31 mouse cellular contexts compared by ENCODE assay signal in the genomic region with DNA sequence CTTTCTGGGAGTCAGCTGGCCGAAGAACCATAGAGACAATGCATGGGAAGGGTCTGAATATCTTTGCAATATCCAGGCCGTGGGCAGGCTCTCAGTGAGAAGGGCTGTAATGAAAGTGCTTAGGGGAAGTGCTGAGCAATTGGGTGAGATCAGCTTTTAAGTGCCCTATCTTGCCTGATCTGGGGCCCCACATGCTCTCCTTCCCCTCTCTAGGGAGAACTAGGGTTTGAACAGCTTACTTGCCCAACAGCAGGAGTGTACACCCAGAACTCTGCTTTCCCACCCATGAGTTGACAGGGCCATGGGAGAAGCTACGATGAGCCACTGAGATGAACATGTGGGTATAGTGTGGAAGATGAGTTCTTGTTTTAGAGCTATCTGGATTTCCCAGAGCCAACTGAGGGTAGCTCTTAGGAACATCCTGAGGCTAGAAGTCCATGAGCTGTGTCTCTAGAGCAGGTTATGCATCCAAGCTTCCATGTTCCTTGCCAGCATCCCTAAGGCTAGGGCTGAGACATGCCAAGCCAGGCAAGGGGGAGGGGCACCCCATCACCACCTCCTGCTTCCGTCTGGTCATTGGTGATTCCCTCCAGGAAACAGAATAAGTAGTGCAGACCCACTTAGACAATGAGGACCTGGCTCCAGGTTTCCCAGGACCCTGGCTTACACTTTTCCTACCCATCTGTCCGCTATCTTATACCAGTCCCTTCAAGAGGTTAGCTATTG. TPM values are rescaled to one million over a fixed set of nuclear protein-coding genes. Genes with fewer than 3 reads are reported as not detected.
DNase-seq lines count a peak whose midpoint lies in the region; TF ChIP-seq lines count a peak whose summit lies in the region.
"Had no signal": no experiment of that assay in that cellular context is flagged by ENCODE, and none has a peak within 500 bp of the region (broad histone marks: within the 10 kb centered on the region; RNA-seq: fewer than 3 reads in every experiment).

No protein-coding gene starts in this region.

- no peak overlapping the region for H3K27ac ChIP-seq in left cerebral cortex, adult 2 months
- H3K27ac ChIP-seq in cerebellum, adult 2 months (ENCODE audit: insufficient read depth, low read length): peak overlapping the region; percentile 45
- H3K27ac ChIP-seq: embryonic facial prominence, embryonic 12.5 days; forebrain, embryonic 15.5 days; gastrocnemius, adult 2 months; hindbrain, embryonic 12.5 days; hindbrain, postnatal 0 days; intestine, embryonic 15.5 days; liver, embryonic 14.5 days; lung, embryonic 15.5 days; midbrain, embryonic 12.5 days had no signal

- intact Hi-C loops in left cerebral cortex, postnatal 4 days (cut with DNase I): no loop called here
- intact Hi-C loops in left cerebral cortex, adult 2 months (cut with DNase I): no loop called here

- H3K27me3 ChIP-seq in cerebellum, adult 2 months (ENCODE audit: control insufficient read depth, insufficient read depth, low read length): no peaks in the 10 kb centered on the region
- H3K27me3 ChIP-seq: forebrain, embryonic 15.5 days had no signal

- DNase-seq in left cerebral cortex, postnatal 4 days: peak; percentile 51
- DNase-seq in left cerebral cortex, adult 2 months (ENCODE audit: extremely low spot score in 1 of 2, low spot score in 2 of 2): no peak
- DNase-seq in brain, adult 2 months (ENCODE audit: low read depth, low spot score): peak; percentile 92
- peak; percentile 86 to 90 for DNase-seq in cerebellum, adult 2 months
- DNase-seq in cerebellum, postnatal 14 days: peak; percentile 87 to 94
- no peak for DNase-seq in heart, postnatal 4 days
- no peak for DNase-seq in gastrocnemius, postnatal 4 days (ENCODE audit: low spot score in 2 of 2)
- no peak for DNase-seq in layer of hippocampus, adult 11-12 months (ENCODE audit: low spot score)
- DNase-seq: adrenal gland, adult 2 months; adrenal gland, postnatal 36 days; embryo, embryonic 11 days; gastrocnemius, adult 2 months; heart, postnatal 14 days; kidney, adult 2 months; kidney, postnatal 4 days; layer of hippocampus, postnatal 36 days; liver; right cerebral cortex, postnatal 25 days; thymus, postnatal 14 days had no signal

- peaks cover 46% of the 10 kb centered on the region for H3K4me1 ChIP-seq in cerebellum, adult 2 months (ENCODE audit: control insufficient read depth, insufficient read depth, low read length)
- H3K4me1 ChIP-seq: intestine, embryonic 15.5 days; lung, embryonic 15.5 days had no signal

- WGBS in cerebellum, adult 2 months: 26% methylated on average over 5 of the region's 5 CpGs

- TF ChIP-seq CTCF in left cerebral cortex, adult 2 months (IDR thresholded peaks at IDR 0.05): no peak
- no peak for TF ChIP-seq CTCF in cerebellum, adult 2 months (IDR thresholded peaks at IDR 0.05; ENCODE audit: borderline replicate concordance, insufficient read depth, low read depth, low read length)

- no peak for TF ChIP-seq POLR2A in cerebellum, adult 2 months (IDR thresholded peaks at IDR 0.05; ENCODE audit: borderline replicate concordance, insufficient read depth, low read length)

- H3K4me3 ChIP-seq in left cerebral cortex, adult 2 months: no peak overlapping the region
- peak overlapping the region; percentile 7 for H3K4me3 ChIP-seq in cerebellum, adult 2 months (replicated peaks; ENCODE audit: insufficient read depth, low read depth, low read length)
- H3K4me3 ChIP-seq: embryonic facial prominence, embryonic 12.5 days; forebrain, embryonic 15.5 days; gastrocnemius, adult 2 months; hindbrain, embryonic 12.5 days; intestine, embryonic 15.5 days; lung, embryonic 15.5 days; midbrain, embryonic 12.5 days had no signal

RNA-seq across cellular contexts. Expression of a gene that starts 8.3 kb away (rescaled TPM):
- 10 to 100 TPM; 29.5 to 30.1 TPM for total RNA-seq in left cerebral cortex, postnatal 4 days (2021)
- 10 to 100 TPM; 41.7 to 43.8 TPM for total RNA-seq in left cerebral cortex, adult 2 months (2021)
- polyA plus RNA-seq in cerebellum, adult 2 months (2012; rRNA removed): 55.9 and 71.0 TPM in 2 replicates
- under 1 TPM; 0.18 to 0.50 TPM for total RNA-seq in heart, postnatal 4 days (2021)
- under 1 TPM; 0.10 to 0.16 TPM for total RNA-seq in gastrocnemius, postnatal 4 days (2021)
- total RNA-seq: gastrocnemius, adult 2 months; megakaryocyte, adult 5-6 weeks had no signal
- polyA plus RNA-seq: limb, embryonic 11.5 days; liver, embryonic 14.5 days had no signal

RNA-seq across cellular contexts. Expression of a gene that starts 39.2 kb away (rescaled TPM):
- 10 to 100 TPM; 15.8 to 19.0 TPM for total RNA-seq in left cerebral cortex, postnatal 4 days (2021)
- total RNA-seq in left cerebral cortex, adult 2 months (2021): 10 to 100 TPM; 59.1 to 61.3 TPM
- 28.1 and 29.3 TPM in 2 replicates for polyA plus RNA-seq in cerebellum, adult 2 months (2012; rRNA removed)
- total RNA-seq in heart, postnatal 4 days (2021): not detected
- total RNA-seq in gastrocnemius, postnatal 4 days (2021): not detected
- total RNA-seq: gastrocnemius, adult 2 months; heart, postnatal 14 days; megakaryocyte, adult 5-6 weeks had no signal
- polyA plus RNA-seq: gonadal fat pad, adult 2 months; kidney, embryonic 16.5 days; liver, embryonic 14.5 days had no signal

Comparison
In these comparisons a context has a peak if more than half of its experiments do, and no peak if none do; other contexts are left out.
1. DNase-seq: peak in left cerebral cortex, postnatal 4 days (single experiment), brain, adult 2 months (single experiment), cerebellum, adult 2 months (2 of 2) and cerebellum, postnatal 14 days (2 of 2); none in left cerebral cortex, adult 2 months (0 of 2), heart, postnatal 4 days (single experiment), gastrocnemius, postnatal 4 days (0 of 2) and layer of hippocampus, adult 11-12 months (single experiment).
2. RNA of a gene that starts 8.3 kb away (total RNA-seq): 41.7 to 43.8 TPM in left cerebral cortex, adult 2 months and 29.5 to 30.1 TPM in left cerebral cortex, postnatal 4 days; 0.18 to 0.50 TPM in heart, postnatal 4 days and 0.10 to 0.16 TPM in gastrocnemius, postnatal 4 days; every median in the first group is over 10 times any median in the second.
3. RNA of a gene that starts 39.2 kb away (total RNA-seq): 59.1 to 61.3 TPM in left cerebral cortex, adult 2 months and 15.8 to 19.0 TPM in left cerebral cortex, postnatal 4 days; not detected in gastrocnemius, postnatal 4 days and not detected in heart, postnatal 4 days; every median in the first group is over 10 times any median in the second.